Mouse (Mus musculus) forelimb bud, embryonic 11.5 days (tissue): ENCODE measurements around the gene Sult2a8.
"Not testable (repeated sequence)": the region's sequence is repeated elsewhere in the genome, so short reads cannot be mapped to it uniquely, and the experiment has no call there.

Experiments used
- DNase-seq: peaks from one replicate; pipeline ENCODE4 v3.0.0-alpha.2; 2012; ENCODE audit warnings: low read depth, low spot score

The Sult2a8 gene

GRCm38 (mm10) chr7:14446534-14446933 is at the start of gene Sult2a8:
Sult2a8 (minus strand) TSS chr7:14446769.
- DNase-seq: no peak

DNA sequence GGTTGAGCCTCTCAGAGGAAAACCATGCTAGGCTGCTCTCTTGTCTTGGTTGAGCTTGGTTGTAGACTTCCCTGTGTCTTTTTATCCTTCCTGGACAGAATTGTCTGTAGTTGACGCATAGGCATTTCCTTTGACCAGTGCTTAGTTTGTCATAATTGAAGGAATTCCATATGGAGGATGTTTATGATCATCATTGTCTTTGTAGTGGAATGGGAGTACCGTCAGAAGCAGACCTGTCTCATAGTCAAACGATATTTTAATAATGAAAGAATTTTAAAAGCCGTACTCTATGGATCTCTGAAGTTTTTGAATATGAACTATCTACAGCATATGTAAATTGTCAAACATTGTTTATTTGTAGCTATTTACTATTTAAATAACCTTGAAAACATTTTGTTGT is 47.6 kb upstream of the Sult2a8 start, which contains the start of gene Sult2a7:
TSS of gene Sult2a7 (minus strand) at position 101 of the 400 bp plus-strand sequence.
- DNase-seq: no peak

- no peak for DNase-seq
Observed at GRCm38 (mm10) chr7:14492886-14493285, 46.3 kb upstream of the Sult2a8 start.

- DNase-seq: no peak
Observed at GRCm38 (mm10) chr7:14439581-14439980, 7.0 kb downstream of the Sult2a8 start.

GRCm38 (mm10) chr7:14438484-14438883 is 8.1 kb downstream of the Sult2a8 start:
- DNase-seq: no peak

GRCm38 (mm10) chr7:14438029-14438428 is 8.5 kb downstream of the Sult2a8 start:
- no peak for DNase-seq

DNA sequence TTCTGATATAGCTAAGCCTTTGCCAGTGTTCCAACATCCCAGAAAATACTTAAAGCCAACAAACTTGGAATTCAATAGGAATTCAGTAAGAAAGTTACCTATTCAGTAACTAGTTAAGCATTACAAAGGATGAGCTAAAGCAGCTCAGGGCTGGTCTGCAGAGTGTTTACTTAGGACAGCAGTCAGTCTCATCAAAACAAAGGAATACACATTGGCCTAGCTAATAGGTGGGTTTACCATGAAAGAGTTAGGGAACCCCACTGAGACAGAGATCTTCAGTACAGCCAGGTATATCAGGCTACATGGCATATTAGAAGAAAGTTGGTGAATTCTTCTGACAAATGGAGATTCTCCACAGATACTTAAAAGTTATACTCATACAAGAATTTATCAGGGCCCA is 47.2 kb downstream of the Sult2a8 start:
- not testable (repeated sequence) for DNase-seq

- no peak for DNase-seq
Observed at GRCm38 (mm10) chr7:14396462-14396861, 50.1 kb downstream of the Sult2a8 start.
